Mouse (Mus musculus) lung, postnatal 25 days (tissue): ENCODE results near the gene Stra8.
A peak's percentile ranks its signal among the peaks of the same experiment; 100 is the strongest.

ENCODE experiments used
- DNase-seq: peaks from one replicate; pipeline ENCODE4 v3.0.0; 2022; ENCODE audit warnings: low spot score

The Stra8 gene

GRCm38 (mm10) chr6:34942446-34942845 lies 22.5 kb downstream of the Stra8 start:
- no peak for DNase-seq

DNA sequence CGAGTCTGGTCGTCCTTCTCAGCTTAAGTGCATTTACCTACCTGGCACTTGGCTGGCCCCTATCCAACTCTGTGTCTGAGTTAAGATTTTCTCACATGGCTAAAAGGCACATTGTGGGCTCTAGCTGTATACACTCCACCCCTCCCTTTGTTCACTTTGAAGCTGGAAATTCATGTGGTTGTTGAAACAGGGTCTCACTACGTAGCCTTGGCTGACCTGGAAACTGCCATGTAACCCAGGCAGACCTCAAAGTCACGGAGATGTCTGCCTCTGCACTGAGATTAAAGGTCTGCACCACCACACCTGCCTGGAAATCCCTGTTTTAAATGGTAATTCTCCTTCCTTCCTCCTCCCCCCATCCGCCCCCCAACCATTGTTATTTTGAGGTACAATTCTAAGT lies 23.5 kb downstream of the Stra8 start:
- DNase-seq: no peak

DNA sequence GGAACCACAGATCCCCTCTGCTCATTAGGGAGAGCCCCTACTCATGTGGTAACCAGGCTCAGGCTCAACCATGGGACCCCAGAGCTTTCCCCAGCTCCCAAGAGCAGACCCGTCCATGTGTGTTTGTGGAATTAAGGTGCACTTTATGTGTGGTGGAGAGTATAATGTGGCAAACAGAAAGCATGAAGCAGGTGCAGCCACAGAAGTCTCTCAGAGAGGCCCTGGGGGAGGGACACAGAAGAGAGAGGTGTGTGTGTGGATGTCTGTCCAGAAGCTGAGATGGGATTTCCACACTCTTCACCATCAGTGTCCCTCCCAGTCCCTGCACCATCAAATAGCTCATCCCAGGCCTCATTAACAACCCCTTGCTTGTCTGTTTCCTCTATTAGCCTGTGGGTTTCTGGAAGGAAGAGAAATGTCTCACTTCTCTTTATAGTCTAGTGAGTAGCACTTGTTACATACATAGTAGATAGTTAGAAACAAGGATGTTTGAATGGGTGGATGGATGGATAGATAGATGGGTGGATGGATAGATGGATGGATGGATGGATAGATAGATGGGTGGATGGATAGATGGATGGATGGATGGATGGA lies 26.6 kb downstream of the Stra8 start:
- DNase-seq: no peak

- no peak for DNase-seq
Observed at GRCm38 (mm10) chr6:34948461-34948860, 28.5 kb downstream of the Stra8 start.

DNA sequence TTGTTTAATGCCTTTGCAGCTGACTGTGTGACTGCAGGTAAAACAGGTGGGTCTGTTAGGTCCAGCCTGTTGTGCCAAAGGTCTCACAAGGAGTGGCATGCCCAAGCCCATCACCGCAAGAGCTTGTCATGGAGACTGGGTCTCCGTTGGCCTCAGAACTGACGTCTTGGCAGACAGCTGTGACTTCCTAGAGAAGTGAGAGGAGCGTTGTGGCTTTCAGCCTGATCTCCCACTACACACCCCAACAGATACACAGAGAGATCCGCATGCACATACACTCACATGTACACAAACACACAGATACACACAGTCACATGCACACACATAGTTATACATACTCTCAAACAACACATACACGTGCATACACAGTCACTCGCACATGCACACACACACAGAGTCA lies 31.6 kb downstream of the Stra8 start:
- DNase-seq: no peak

GRCm38 (mm10) chr6:34951956-34952667 lies 32.1 kb downstream of the Stra8 start:
- no peak for DNase-seq

DNA sequence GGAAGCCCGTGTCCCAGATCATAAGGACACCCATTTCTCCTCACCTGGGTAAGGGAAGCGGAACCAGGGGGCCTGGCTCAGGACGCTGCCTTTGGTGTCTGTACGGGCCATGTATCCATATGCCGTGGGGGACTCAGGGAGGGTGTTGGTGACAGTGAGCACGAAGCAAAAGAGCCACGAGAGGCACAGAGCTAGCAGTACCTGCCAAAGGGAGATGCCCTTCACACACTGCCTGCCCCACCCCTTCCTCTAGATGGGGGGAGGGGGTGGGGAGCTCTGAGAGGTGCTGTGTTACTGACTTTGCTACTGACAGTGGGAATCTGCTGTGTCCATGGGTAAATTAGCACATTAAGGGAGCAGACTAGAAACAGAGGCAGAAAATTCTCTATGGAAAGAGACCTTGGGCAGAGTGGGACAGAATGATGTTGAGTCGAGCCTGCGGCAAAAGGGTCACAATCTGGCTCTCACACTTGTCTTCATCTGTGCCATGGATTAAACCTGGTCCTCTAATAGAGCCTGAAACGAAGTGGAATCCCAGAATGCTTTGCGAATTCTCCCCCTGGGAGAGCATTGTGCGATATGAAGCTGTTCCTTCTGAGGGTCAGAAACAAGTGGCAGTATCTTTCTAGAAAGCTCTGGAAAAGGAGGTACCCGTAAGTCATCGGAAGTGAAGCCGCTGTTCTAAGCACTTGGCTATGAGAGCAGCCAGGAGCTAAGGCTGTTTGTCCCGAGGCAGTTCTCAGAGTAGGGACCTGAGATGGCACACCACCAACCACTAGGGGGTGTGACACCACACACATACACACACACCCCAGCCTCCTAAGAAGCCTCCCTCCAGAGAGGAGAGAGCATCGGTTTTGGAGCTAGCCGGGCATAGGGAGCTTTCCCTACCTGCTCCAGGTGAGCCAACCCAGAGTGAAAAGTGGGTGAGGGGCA lies 35.2 kb downstream of the Stra8 start:
- DNase-seq: peak; percentile 19

GRCm38 (mm10) chr6:34955862-34956241 lies 35.9 kb downstream of the Stra8 start:
- DNase-seq: no peak

GRCm38 (mm10) chr6:34959131-34959530 lies 39.2 kb downstream of the Stra8 start:
- no peak for DNase-seq

- DNase-seq: no peak
Observed at GRCm38 (mm10) chr6:34964550-34964949, 44.6 kb downstream of the Stra8 start.

DNA sequence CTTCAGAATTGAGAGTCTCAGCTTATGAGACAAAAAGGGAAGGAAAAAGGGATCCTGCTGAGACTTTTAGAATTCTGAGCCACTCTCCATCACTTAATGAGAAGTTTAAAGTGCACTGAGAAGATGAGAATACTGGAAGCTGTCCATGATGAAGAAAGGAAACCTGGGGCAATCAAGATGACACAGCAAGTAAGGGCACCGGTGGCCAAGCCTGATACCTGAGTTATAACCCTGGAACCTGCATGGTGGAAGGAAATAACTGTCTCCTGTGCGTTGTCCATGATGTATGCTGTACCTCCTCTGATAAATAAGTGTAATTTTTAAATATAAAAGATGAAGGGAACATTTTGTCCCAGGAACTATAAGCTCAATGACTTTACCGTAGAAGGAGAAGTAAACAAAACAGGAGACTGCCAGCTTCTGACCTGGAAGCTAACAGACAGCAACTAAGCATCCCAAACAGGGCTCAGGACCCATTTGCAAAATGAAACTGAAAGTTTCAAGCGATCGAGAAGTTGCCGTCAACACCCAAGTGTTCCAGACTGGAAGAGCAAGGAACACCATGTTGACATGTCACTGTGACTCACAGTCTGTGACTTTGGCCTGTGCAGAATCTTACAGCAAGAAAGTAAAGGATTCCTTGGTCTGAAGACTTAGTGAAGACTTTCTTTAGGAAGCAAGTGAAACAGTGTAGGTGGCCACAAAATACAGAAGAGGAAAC lies 46.0 kb downstream of the Stra8 start:
- peak; percentile 18 for DNase-seq

GRCm38 (mm10) chr6:34971181-34971580 lies 51.2 kb downstream of the Stra8 start:
- no peak for DNase-seq

DNA sequence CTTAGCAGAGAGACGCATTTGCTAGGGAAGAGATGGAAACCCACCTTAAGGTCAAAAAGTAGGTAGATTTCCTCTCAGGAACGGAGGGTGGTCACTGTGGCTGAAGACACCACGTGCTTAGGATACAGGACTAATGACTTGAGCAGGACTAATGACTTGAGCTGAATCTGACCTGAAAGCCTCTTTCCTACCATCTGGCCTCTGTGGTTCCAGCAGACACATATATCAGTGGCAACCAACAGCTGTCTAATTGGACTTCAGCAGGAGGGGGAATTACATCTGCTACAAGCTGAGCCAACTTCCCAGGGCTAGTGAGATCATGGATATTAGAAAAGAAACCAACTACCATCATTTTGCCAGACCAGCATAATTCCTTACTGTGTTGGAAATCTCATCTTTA lies 59.3 kb downstream of the Stra8 start:
- no peak for DNase-seq

DNA sequence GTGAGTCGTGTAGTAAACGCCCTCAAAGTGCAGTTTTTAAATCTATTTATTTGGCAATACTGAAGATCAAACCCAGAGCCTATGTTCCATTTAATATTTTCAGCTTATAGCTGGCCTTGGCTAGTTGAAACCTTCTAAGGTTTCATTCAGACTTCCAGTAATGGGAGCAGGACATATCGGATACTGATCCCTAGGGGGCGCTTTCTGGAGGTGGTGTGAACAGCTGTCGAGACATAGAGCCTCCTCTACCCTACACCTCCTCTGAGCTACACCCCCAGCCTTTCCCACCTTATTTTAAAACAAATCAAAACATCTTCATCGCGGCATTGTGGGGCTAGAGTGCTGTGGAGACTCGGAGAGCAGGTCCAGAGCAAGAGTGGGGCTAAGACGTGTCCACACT lies 60.7 kb downstream of the Stra8 start:
- DNase-seq: no peak

DNA sequence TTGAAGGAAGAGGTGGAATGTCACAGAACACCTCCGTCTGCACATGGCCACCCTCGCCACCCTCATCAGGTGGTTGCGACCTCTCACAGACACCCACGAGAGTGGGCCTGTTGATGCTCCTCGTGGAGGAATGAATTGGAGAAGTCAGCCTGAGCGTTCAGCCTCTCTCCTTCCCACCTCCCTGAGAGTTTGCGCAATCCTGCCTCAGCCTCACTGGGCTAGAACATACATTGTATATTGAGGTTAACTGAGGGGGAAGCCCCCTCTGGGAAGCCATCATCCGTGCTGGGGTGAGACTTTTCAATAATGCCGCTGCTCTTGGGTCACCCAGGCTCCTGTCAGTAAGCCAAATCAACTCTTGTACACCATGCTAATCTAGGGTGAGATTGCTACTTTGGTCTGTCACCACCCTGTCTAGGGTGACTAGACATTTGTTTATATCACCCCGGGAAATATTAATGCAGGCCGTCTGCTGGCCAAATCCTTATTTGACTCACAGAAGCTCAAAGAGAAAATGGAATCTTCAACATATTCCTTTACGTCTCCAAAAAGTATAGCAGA lies 67.2 kb downstream of the Stra8 start:
- no peak for DNase-seq

- no peak for DNase-seq
Observed at GRCm38 (mm10) chr6:34988081-34988761, 68.3 kb downstream of the Stra8 start, which contains the start of gene Slc23a4. Gene Slc23a4, minus strand, starts transcription at chr6:34988404.
